Mouse (Mus musculus) CH12.LX (cell line): Measurements from ENCODE around the gene Pdk1. TPM values are rescaled to one million over a fixed set of nuclear protein-coding genes. Genes with fewer than 3 reads are reported as not detected.
A peak's percentile ranks its signal among the peaks of the same experiment; 100 is the strongest.

Source experiments
- DNase-seq: peaks from one replicate; pipeline ENCODE4 v3.0.0-alpha.2; 2013; ENCODE audit errors: extremely low read depth
- H3K27ac ChIP-seq: 2 replicates; pipeline ENCODE4 v1.5.1; 2012; ENCODE audit warnings: low read depth, mild to moderate bottlenecking, control low read depth, moderate library complexity; ENCODE audit not compliant: insufficient read depth
- H3K27me3 ChIP-seq: replicated peaks from 2 replicates; pipeline ENCODE3; 2012; ENCODE audit warnings: inconsistent platforms
- H3K36me3 ChIP-seq, 2 experiments: replicated peaks in 1 of 2; 2 replicates each; pipeline versions ENCODE3 to v1.6.1; 2012; ENCODE audit warnings: inconsistent platforms in 1 of 2, low read length in 1 of 2, mild to moderate bottlenecking in 1 of 2, mixed read lengths in 1 of 2, moderate library complexity in 1 of 2; ENCODE audit not compliant: control insufficient read depth in 1 of 2, insufficient read depth in 1 of 2
- H3K4me1 ChIP-seq, 2 experiments: 2 replicates each; pipeline ENCODE4 v1.6.1; 2012; ENCODE audit warnings: inconsistent platforms in 1 of 2, moderate library complexity in 1 of 2; ENCODE audit not compliant: insufficient read depth in 2 of 2, control insufficient read depth in 1 of 2
- H3K4me2 ChIP-seq: 2 replicates; pipeline ENCODE4 v1.6.1; 2012; ENCODE audit warnings: low read depth, mild to moderate bottlenecking, control low read depth; ENCODE audit not compliant: poor library complexity, insufficient read depth, severe bottlenecking
- H3K4me3 ChIP-seq, 3 experiments: fragments of 150-350 bp in 1 of 3; sonication (generic) in 1 of 3; replicated peaks in 1 of 3; 2 replicates each; pipeline versions ENCODE3 to v1.5.1; 2011 to 2012; ENCODE audit warnings: low read depth in 2 of 3, low read length in 2 of 3, mild to moderate bottlenecking in 2 of 3, moderate library complexity in 2 of 3, control low read depth in 1 of 3, improper control_type of control experiment in 1 of 3, inconsistent platforms in 1 of 3, mixed read lengths in 1 of 3; ENCODE audit not compliant: poor library complexity in 1 of 3
- H3K79me2 ChIP-seq: replicated peaks from 2 replicates; pipeline ENCODE4 v1.6.1; 2012; ENCODE audit warnings: mild to moderate bottlenecking, moderate library complexity; ENCODE audit not compliant: control insufficient read depth, poor library complexity, insufficient read depth, severe bottlenecking; ENCODE audit errors: extremely low read depth
- H3K9ac ChIP-seq: 2 replicates; pipeline ENCODE4 v1.6.1; 2012; ENCODE audit warnings: low read depth, mild to moderate bottlenecking, control low read depth, moderate library complexity; ENCODE audit not compliant: insufficient read depth
- H3K9me3 ChIP-seq: replicated peaks from 2 replicates; pipeline ENCODE3; 2012; ENCODE audit warnings: low read length, inconsistent platforms, mixed read lengths
- BHLHE40 ChIP-seq: IDR thresholded peaks from 2 replicates; pipeline ENCODE4 v1.6.1; 2011; ENCODE audit warnings: mild to moderate bottlenecking, low read depth, low read length, improper control_type of control experiment
- CHD1 ChIP-seq: IDR thresholded peaks from 2 replicates; pipeline ENCODE4 v1.6.1; 2012; ENCODE audit warnings: low read depth, low read length, improper control_type of control experiment, inconsistent platforms
- CHD2 ChIP-seq: IDR thresholded peaks from 2 replicates; pipeline ENCODE4 v1.6.1; 2011; ENCODE audit warnings: low read length, improper control_type of control experiment
- E2F4 ChIP-seq: IDR thresholded peaks from 2 replicates; pipeline ENCODE4 v1.6.1; 2011; ENCODE audit warnings: low read depth, low read length, improper control_type of control experiment; ENCODE audit not compliant: insufficient replicate concordance
- ELF1 ChIP-seq: IDR thresholded peaks from 2 replicates; pipeline ENCODE4 v1.6.1; 2014; ENCODE audit warnings: low read depth, mild to moderate bottlenecking, inconsistent platforms, low read length, improper control_type of control experiment
- EP300 ChIP-seq: IDR thresholded peaks from 2 replicates; pipeline ENCODE4 v1.6.1; 2011; ENCODE audit warnings: low read length, improper control_type of control experiment
- ETS1 ChIP-seq: conservative IDR thresholded peaks from 2 replicates; pipeline ENCODE4 v1.6.1; 2012; ENCODE audit warnings: low read depth, mild to moderate bottlenecking, inconsistent platforms, low read length, improper control_type of control experiment, moderate library complexity
- IRF4 ChIP-seq: IDR thresholded peaks from 2 replicates; pipeline ENCODE4 v1.6.1; 2014; ENCODE audit warnings: low read depth, mild to moderate bottlenecking, inconsistent platforms, low read length, improper control_type of control experiment
- JUND ChIP-seq: conservative IDR thresholded peaks from 2 replicates; pipeline ENCODE4 v1.6.1; 2011; ENCODE audit warnings: low read depth, low read length, improper control_type of control experiment
- MXI1 ChIP-seq: IDR thresholded peaks from 2 replicates; pipeline ENCODE4 v1.6.1; 2011; ENCODE audit warnings: mild to moderate bottlenecking, low read depth, low read length, improper control_type of control experiment
- NRF1 ChIP-seq: IDR thresholded peaks from 2 replicates; pipeline ENCODE4 v1.6.1; 2014; ENCODE audit warnings: low read depth, mild to moderate bottlenecking, inconsistent platforms, low read length, improper control_type of control experiment, moderate library complexity
- PAX5 ChIP-seq: IDR thresholded peaks from 2 replicates; pipeline ENCODE4 v1.6.1; 2012; ENCODE audit warnings: low read length, inconsistent platforms, mixed read lengths
- POLR2AphosphoS2 ChIP-seq: IDR thresholded peaks from 2 replicates; pipeline ENCODE4 v1.6.1; 2011; ENCODE audit warnings: low read depth, low read length, improper control_type of control experiment
- RAD21 ChIP-seq: IDR thresholded peaks from 2 replicates; pipeline ENCODE4 v1.6.1; 2011; ENCODE audit warnings: low read depth, mild to moderate bottlenecking, low read length, improper control_type of control experiment, moderate library complexity
- SMC3 ChIP-seq: IDR thresholded peaks from 2 replicates; pipeline ENCODE4 v1.6.1; 2011; ENCODE audit warnings: low read depth, low read length, improper control_type of control experiment
- TBP ChIP-seq: conservative IDR thresholded peaks from 2 replicates; pipeline ENCODE4 v1.6.1; 2011; ENCODE audit warnings: low read depth, low read length, improper control_type of control experiment
- ZC3H11A ChIP-seq: IDR thresholded peaks from 2 replicates; pipeline ENCODE4 v1.6.1; 2012; ENCODE audit warnings: low read depth, mild to moderate bottlenecking, inconsistent platforms, low read length, improper control_type of control experiment
- ZKSCAN1 ChIP-seq: IDR thresholded peaks from 2 replicates; pipeline ENCODE4 v1.6.1; 2012; ENCODE audit warnings: low read depth, inconsistent platforms, low read length, improper control_type of control experiment, borderline replicate concordance
- ZMIZ1 ChIP-seq: IDR thresholded peaks from 2 replicates; pipeline ENCODE4 v1.6.1; 2012; ENCODE audit warnings: low read depth, mild to moderate bottlenecking, inconsistent platforms, low read length, improper control_type of control experiment
- ZNF384 ChIP-seq: IDR thresholded peaks from 2 replicates; pipeline ENCODE4 v1.6.1; 2012; ENCODE audit warnings: low read depth, low read length, improper control_type of control experiment, inconsistent platforms
- dilution Hi-C: fragments of 300-500 bp; cut with MboI; formaldehyde crosslinking; loops from 2 replicates; pipeline ENCODE4 v1.14.3; 2020; ENCODE audit warnings: low sequenced_read_pairs; ENCODE audit not compliant: extremely low pct_unique_long_range_greater_than_20kb, extremely low pct_ligation_motif_present
- in situ Hi-C: fragments of 300-500 bp; cut with MboI; formaldehyde crosslinking; loops from 3 replicates; pipeline ENCODE4 v1.14.3; 2019; ENCODE audit warnings: low sequenced_read_pairs, low pct_ligation_motif_present, low pct_unique_long_range_greater_than_20kb, mixed read lengths
- polyA plus RNA-seq: library from polyadenylated mRNA; unstranded; fragments of >175 nt; gene quantifications from 2 replicates; pipeline ENCODE4 v1.2.1, GENCODE M21; 2012; ENCODE audit warnings: low read depth; ENCODE audit not compliant: insufficient read length
- total RNA-seq, 2 experiments: library from RNA; depleted of rRNA; stranded (reverse); fragments of 300-350 nt in 1 of 2; fragments of >200 nt in 1 of 2; gene quantifications; 2 replicates each; pipeline ENCODE4 v1.2.3; 2012 to 2014

Gene Pdk1
- total and polyA plus RNA-seq, 3 experiments = 35.9 to 78.5 (median 59.9) TPM

GRCm38 (mm10) chr2:71878943-71879342 is 5.9 kb downstream of the Pdk1 start:
- DNase-seq = no peak
- peak; percentile 23; the same call in 1 of the 2 replicates for TF ChIP-seq ZNF384
- no peak for TF ChIP-seq ZKSCAN1
- TF ChIP-seq BHLHE40 = no peak
- in situ Hi-C loops = no loop called here
- no peaks in the 10 kb centered on the region for H3K79me2 ChIP-seq
- no peak overlapping the region for H3K4me2 ChIP-seq
- H3K4me3 ChIP-seq = no peak overlapping the region
- peaks cover 0 to 7% of the 10 kb centered on the region in 2 experiments; a peak in 2 of 4 replicates for H3K4me1 ChIP-seq
- H3K9ac ChIP-seq = no peak overlapping the region
- H3K27me3 ChIP-seq = no peaks in the 10 kb centered on the region
- dilution Hi-C loops = no loop called here
- H3K36me3 ChIP-seq = peaks cover 3 to 50% of the 10 kb centered on the region in 2 experiments
- H3K9me3 ChIP-seq = peaks cover 6% of the 10 kb centered on the region
- H3K27ac ChIP-seq = no peak overlapping the region

GRCm38 (mm10) chr2:71882914-71883651 is 10.1 kb downstream of the Pdk1 start:
- H3K79me2 ChIP-seq = no peaks in the 10 kb centered on the region
- H3K4me3 ChIP-seq = no peak overlapping the region
- H3K9ac ChIP-seq = no peak overlapping the region
- no peak for TF ChIP-seq ETS1
- no peak for TF ChIP-seq CHD1
- no peak for TF ChIP-seq ZMIZ1
- no peak for TF ChIP-seq ZC3H11A
- TF ChIP-seq EP300 = no peak
- TF ChIP-seq RAD21 = no peak
- no peak for TF ChIP-seq JUND
- TF ChIP-seq TBP = no peak
- TF ChIP-seq POLR2AphosphoS2 = no peak
- TF ChIP-seq IRF4 = no peak
- no peak for TF ChIP-seq SMC3
- TF ChIP-seq ZKSCAN1 = no peak
- TF ChIP-seq MXI1 = no peak
- TF ChIP-seq BHLHE40 = no peak
- TF ChIP-seq CHD2 = no peak
- TF ChIP-seq ELF1 = no peak
- no peak for TF ChIP-seq E2F4
- no peak for TF ChIP-seq PAX5
- no peak for TF ChIP-seq NRF1
- no peak for DNase-seq
- H3K4me2 ChIP-seq = no peak overlapping the region
- H3K4me1 ChIP-seq = peaks cover 0 to 3% of the 10 kb centered on the region in 2 experiments; a peak in 1 of 4 replicates
- no peaks in the 10 kb centered on the region for H3K9me3 ChIP-seq
- in situ Hi-C loops = no loop called here
- H3K27ac ChIP-seq = no peak overlapping the region
- H3K27me3 ChIP-seq = no peaks in the 10 kb centered on the region
- dilution Hi-C loops = no loop called here
- peaks cover 3 to 64% of the 10 kb centered on the region in 2 experiments for H3K36me3 ChIP-seq
